Mouse (Mus musculus) lung, postnatal 10 days (tissue): ENCODE results near the gene Chdh.

Source experiments
- DNase-seq: peaks from one replicate; pipeline ENCODE4 v3.0.0; 2021

Chdh gene

GRCm38 (mm10) chr14:30015008-30015407, 6.2 kb downstream of the Chdh start:
- DNase-seq: no peak

GRCm38 (mm10) chr14:30016666-30017065, 7.8 kb downstream of the Chdh start:
- DNase-seq: no peak

- no peak for DNase-seq
These were observed 9.1 kb downstream of the Chdh start for GRCm38 (mm10) chr14:30017794-30018462.

GRCm38 (mm10) chr14:30018463-30018801, 9.6 kb downstream of the Chdh start:
- no peak for DNase-seq

GRCm38 (mm10) chr14:30018846-30019245, 10.0 kb downstream of the Chdh start:
- no peak for DNase-seq

- no peak for DNase-seq
These were observed 10.6 kb downstream of the Chdh start for GRCm38 (mm10) chr14:30019375-30019774.

- no peak for DNase-seq
These were observed 11.2 kb downstream of the Chdh start for GRCm38 (mm10) chr14:30019792-30020575.

GRCm38 (mm10) chr14:30022471-30022870, 13.6 kb downstream of the Chdh start:
- no peak for DNase-seq

- DNase-seq: no peak
These were observed 15.6 kb downstream of the Chdh start for GRCm38 (mm10) chr14:30024387-30024786.

- DNase-seq: peak; percentile 28
These were observed 18.6 kb downstream of the Chdh start for GRCm38 (mm10) chr14:30027378-30027777.

GRCm38 (mm10) chr14:30033405-30033804, 24.6 kb downstream of the Chdh start:
- no peak for DNase-seq

GRCm38 (mm10) chr14:30038431-30038830, 29.6 kb downstream of the Chdh start:
- DNase-seq: no peak

GRCm38 (mm10) chr14:30039413-30039812, 30.6 kb downstream of the Chdh start:
- DNase-seq: no peak

GRCm38 (mm10) chr14:30041836-30042235, 33.0 kb downstream of the Chdh start:
- no peak for DNase-seq

GRCm38 (mm10) chr14:30043356-30043940, 34.6 kb downstream of the Chdh start:
- DNase-seq: peak; percentile 22

- peak; percentile 14 for DNase-seq
These were observed 36.4 kb downstream of the Chdh start for GRCm38 (mm10) chr14:30045239-30045638.

GRCm38 (mm10) chr14:30045704-30046220, 36.9 kb downstream of the Chdh start:
- no peak for DNase-seq

- no peak for DNase-seq
These were observed 38.2 kb downstream of the Chdh start for GRCm38 (mm10) chr14:30046976-30047375.

GRCm38 (mm10) chr14:30048049-30048448, 39.2 kb downstream of the Chdh start:
- DNase-seq: no peak

- DNase-seq: no peak
These were observed 41.5 kb downstream of the Chdh start for GRCm38 (mm10) chr14:30050280-30050679.

GRCm38 (mm10) chr14:30054922-30055321, 46.1 kb downstream of the Chdh start:
- no peak for DNase-seq

GRCm38 (mm10) chr14:30056031-30056766, 47.4 kb downstream of the Chdh start:
- peak; percentile 50 for DNase-seq

- no peak for DNase-seq
These were observed 56.0 kb downstream of the Chdh start for GRCm38 (mm10) chr14:30064864-30065263.
